Mouse (Mus musculus): Measurements from ENCODE around the gene Spindoc.

Spindoc gene

GRCm38 (mm10) chr19:7382903-7383865, at the start of gene Spindoc:
TSS of gene Spindoc (minus strand) at chr19:7382994.
- peak; percentile 8 for DNase-seq (ENCODE audit: extremely low read depth, low read depth, low spot score)

DNA sequence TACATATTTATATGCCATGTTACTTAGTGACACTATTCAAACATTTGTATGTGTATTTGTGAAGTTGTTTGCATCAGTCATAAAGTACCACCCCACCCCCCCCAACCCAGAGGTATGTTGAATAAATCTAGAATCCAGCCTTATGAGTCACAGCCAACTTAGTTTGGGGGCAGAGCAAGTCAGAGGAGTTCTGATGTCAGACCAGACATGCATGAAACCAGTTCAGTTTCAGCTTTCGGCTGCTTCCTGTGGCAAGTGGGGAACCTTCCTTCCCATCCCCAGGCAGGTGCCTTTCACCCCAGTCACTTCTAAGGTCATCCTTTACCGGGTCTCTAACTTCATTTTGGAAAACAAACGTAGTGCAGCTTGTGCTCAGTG, 42.6 kb upstream of the Spindoc start:
- DNase-seq (ENCODE audit: extremely low read depth, low read depth, low spot score), result no peak

DNA sequence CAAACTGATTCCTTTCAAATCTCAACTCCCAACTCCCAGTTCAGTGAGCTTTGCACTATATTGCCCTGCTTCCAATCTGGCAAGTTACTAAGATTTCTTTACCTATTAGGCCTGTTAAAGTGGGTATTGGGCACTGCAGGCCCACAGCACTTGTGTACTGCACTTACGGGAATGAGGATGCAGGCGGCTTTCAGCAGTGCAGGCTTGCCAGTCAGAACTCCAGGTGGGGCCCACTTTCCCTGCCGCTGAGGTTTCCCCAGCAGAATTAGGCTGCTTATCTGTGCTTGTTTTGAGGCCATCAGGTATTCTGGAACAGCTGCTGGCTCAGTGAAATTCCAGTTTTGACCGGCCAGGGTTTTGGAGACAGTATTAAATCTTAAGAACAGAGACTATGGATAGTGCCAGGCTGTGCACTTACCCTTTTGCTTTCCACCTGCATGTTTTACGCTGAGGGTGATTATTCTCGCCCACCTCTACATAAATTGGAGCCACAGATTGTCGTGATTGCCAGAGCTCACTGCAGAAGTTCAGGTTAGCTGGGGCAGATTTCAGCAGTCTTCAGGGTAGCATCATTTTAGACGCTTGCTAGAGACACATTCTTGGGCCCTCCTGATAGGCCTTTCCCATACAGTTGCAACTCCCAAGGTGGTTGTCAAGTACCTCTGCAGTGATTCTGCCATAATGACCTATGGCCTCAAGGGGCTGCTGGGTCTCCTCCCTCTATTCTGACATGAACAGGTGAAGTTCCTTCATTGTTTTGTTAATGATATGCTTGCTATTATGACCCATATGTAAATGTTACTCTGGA, 42.0 kb upstream of the Spindoc start:
- no peak for DNase-seq (ENCODE audit: extremely low read depth, low read depth, low spot score)

GRCm38 (mm10) chr19:7424131-7424530, 41.3 kb upstream of the Spindoc start:
- DNase-seq (ENCODE audit: extremely low read depth, low read depth, low spot score), result no peak

DNA sequence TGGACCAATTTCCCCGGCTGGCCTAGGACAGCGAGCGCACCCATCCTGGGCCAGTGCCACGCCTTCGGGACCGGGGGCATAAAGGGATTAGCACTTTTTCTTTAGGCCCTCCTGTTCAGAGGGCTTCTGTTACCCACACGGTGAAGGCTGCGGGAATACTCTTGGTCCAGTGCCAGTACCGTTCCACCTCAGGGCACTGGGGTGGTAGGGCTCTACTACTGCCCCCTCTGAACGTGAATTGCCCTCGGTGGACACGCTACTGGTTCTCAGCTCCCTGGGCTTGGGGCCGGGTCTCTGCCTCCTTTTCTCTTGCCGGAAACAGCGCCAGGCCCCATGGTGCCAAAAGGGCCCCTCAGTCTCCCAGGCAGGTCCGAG, 40.8 kb upstream of the Spindoc start:
- DNase-seq (ENCODE audit: extremely low read depth, low read depth, low spot score), result no peak

GRCm38 (mm10) chr19:7423028-7423655, 40.3 kb upstream of the Spindoc start:
- DNase-seq (ENCODE audit: extremely low read depth, low read depth, low spot score), result no peak

GRCm38 (mm10) chr19:7422656-7423027, 39.8 kb upstream of the Spindoc start:
- DNase-seq (ENCODE audit: extremely low read depth, low read depth, low spot score), result no peak

DNA sequence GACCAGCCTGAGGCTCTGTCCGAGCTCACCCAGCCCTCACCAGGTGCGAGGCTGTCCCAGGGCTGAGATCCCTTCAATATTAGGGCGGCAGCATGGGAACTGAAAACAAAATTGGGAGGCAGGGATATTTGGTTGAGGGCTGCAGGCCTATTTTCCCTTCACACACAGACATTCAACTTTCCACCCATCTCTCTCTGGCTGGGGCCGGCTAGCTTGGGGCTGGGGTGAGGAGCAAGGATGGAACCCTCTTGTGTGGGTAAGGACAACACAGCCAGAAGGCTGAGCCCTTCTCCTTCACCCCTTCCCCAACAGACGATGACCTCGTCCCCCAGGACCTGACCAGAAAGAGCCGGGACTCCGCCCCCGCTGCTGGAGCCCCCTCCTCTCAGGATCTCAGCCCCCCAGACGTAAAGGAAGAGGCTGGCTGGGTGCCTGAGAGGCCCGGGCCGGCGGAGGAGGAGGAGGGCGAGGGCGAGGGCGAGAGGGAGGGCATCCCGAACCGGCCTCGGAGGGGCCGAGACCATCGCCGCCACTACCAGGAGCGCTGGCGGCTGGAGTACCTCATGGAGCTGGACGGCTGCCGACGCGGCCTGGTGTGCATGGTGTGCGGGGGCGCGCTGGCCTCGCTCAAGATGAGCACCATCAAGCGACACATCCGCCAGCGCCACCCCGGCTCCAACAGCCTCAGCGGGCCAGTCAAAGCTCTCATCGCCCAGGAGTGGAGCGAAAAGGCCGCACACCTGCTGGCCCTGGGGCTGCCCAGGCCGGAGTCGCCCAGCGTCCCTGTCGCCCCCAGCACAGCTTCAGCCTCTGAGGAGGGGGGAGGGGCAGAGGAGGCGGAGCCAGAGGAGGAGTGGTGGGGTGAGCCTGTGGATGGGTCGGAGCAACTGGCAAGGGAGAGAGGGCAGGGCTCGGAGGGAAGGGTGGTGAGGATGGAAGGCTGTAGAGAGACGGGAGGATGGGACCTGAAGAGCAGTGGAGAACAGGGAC, 39.1 kb upstream of the Spindoc start:
- DNase-seq (ENCODE audit: extremely low read depth, low read depth, low spot score), result no peak

GRCm38 (mm10) chr19:7420841-7421601, 38.2 kb upstream of the Spindoc start:
- DNase-seq (ENCODE audit: extremely low read depth, low read depth, low spot score), result no peak

GRCm38 (mm10) chr19:7420108-7420507, 37.3 kb upstream of the Spindoc start:
- no peak for DNase-seq (ENCODE audit: extremely low read depth, low read depth, low spot score)

- DNase-seq (ENCODE audit: extremely low read depth, low read depth, low spot score), result no peak
Observed at GRCm38 (mm10) chr19:7419134-7419533, 36.3 kb upstream of the Spindoc start.

- DNase-seq (ENCODE audit: extremely low read depth, low read depth, low spot score), result no peak
Observed at GRCm38 (mm10) chr19:7417911-7418849, 35.4 kb upstream of the Spindoc start.

- no peak for DNase-seq (ENCODE audit: extremely low read depth, low read depth, low spot score)
Observed at GRCm38 (mm10) chr19:7416834-7417735, 34.3 kb upstream of the Spindoc start, which contains the start of gene 2700081O15Rik. TSS of gene 2700081O15Rik (plus strand) at chr19:7417625.

DNA sequence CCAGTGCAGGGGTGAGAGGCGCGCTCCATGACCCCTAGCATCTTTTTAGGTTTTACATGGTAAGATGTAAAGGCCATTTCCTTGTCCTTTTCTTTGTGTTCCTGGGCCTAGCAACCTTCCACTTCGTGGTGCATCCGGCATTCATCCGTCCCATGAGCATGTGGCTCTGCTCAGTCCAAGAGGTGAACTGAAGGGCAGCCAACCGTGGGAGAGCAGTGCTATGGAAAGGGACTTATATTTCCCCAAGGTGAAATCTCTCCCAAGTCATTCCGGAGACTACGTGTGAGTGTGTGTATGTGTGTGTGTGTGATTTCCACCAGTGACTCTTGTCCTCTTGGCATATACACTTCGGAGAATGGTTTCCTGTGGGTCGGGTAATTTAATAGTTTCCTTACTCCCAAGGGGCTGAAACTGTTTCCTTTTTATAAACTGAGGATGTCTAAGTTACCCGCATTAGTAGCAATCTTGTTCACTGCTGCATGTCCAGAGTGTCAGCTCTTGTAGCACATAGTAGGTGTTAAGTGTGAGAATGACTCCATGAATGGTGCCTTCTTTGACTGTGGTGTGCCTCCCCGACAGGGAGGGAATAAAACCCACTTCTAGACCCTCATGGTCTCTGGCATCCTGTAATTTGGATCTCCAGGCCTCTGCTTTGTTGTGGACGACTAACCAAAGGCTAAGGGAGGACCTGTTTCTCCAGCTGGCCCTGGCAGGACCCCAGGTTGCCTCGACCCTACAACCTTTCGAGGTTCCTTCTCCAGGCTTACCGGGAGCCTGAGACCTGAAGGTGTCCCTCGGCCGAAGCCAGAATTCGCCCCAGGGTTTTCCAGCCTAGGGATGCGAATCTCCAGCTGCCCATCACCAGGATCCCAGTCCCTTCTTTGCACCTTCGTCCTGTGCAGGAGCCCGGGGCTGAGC, 33.4 kb upstream of the Spindoc start:
- DNase-seq (ENCODE audit: extremely low read depth, low read depth, low spot score), result no peak

GRCm38 (mm10) chr19:7412361-7412760, 29.6 kb upstream of the Spindoc start:
- no peak for DNase-seq (ENCODE audit: extremely low read depth, low read depth, low spot score)

GRCm38 (mm10) chr19:7404623-7405229, 21.9 kb upstream of the Spindoc start:
- no peak for DNase-seq (ENCODE audit: extremely low read depth, low read depth, low spot score)
